Mouse (Mus musculus): ENCODE data around the gene Olfr203. TPM values are rescaled to one million over a fixed set of nuclear protein-coding genes. Genes with fewer than 3 reads are reported as not detected.
"Not testable (repeated sequence)": the region's sequence is repeated elsewhere in the genome, so short reads cannot be mapped to it uniquely, and the experiment has no call there.

Gene Olfr203
- polyA plus RNA-seq (2012; rRNA removed): not detected in 2 replicates

- no peak within 1 kb of the TSS for H3K4me3 ChIP-seq (ENCODE audit: control insufficient read depth, insufficient read depth, low read length)
- no peak within 1 kb of the TSS for H3K27ac ChIP-seq (ENCODE audit: control insufficient read depth, insufficient read depth, low read length)
- no peaks in the 10 kb centered on the region for H3K36me3 ChIP-seq (ENCODE audit: control insufficient read depth, insufficient read depth, low read length)
- no peaks in the 10 kb centered on the region for H3K27me3 ChIP-seq (ENCODE audit: control insufficient read depth, insufficient read depth, low read length)
- DNase-seq: no peak
- TF ChIP-seq POLR2A (IDR thresholded peaks at IDR 0.05; ENCODE audit: control insufficient read depth, extremely low read depth, insufficient read depth, low read length, poor library complexity) (no peak), CTCF (IDR thresholded peaks at IDR 0.05; ENCODE audit: borderline replicate concordance, control insufficient read depth, extremely low read depth, insufficient read depth, low read length, poor library complexity) (no peak)
- WGBS: 91% methylated on average over 2 of the region's 2 CpGs
- no peaks in the 10 kb centered on the region for H3K4me1 ChIP-seq (replicated peaks; ENCODE audit: control insufficient read depth, insufficient read depth, low read length)
Measured at GRCm38 (mm10) chr16:59298581-59298980, at the start of gene Olfr203. Gene Olfr203, plus strand, starts transcription at chr16:59298881.

DNA sequence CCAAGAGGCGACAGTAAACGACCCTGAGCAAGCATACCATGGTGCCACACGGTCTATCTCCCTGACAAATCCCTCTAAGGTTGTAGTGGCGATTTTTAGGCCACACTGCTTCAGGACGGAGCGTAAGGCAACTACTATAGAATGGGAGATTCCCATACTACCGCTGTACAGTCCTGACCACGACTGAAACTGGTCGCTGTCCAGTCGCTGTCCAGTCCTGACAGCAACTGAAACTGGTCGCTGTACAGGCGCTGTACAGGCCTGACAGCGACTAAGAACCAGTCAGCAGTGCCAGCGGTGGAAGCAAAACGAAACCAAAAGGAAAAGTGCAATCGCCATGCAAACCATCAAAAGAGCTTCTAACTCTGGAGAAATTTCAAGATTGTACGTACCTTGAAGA lies 49.0 kb upstream of the Olfr203 start:
- TF ChIP-seq CTCF (IDR thresholded peaks at IDR 0.05; ENCODE audit: borderline replicate concordance, control insufficient read depth, extremely low read depth, insufficient read depth, low read length, poor library complexity) (no peak), POLR2A (IDR thresholded peaks at IDR 0.05; ENCODE audit: control insufficient read depth, extremely low read depth, insufficient read depth, low read length, poor library complexity) (no peak)
- WGBS: 91% methylated on average over 17 of the region's 17 CpGs
- no peaks in the 10 kb centered on the region for H3K4me1 ChIP-seq (replicated peaks; ENCODE audit: control insufficient read depth, insufficient read depth, low read length)
- H3K27ac ChIP-seq (ENCODE audit: control insufficient read depth, insufficient read depth, low read length): no peak overlapping the region
- no peaks in the 10 kb centered on the region for H3K36me3 ChIP-seq (ENCODE audit: control insufficient read depth, insufficient read depth, low read length)
- DNase-seq: no peak
- H3K27me3 ChIP-seq (ENCODE audit: control insufficient read depth, insufficient read depth, low read length): no peaks in the 10 kb centered on the region
- H3K4me3 ChIP-seq (ENCODE audit: control insufficient read depth, insufficient read depth, low read length): no peak overlapping the region

- H3K27me3 ChIP-seq (ENCODE audit: control insufficient read depth, insufficient read depth, low read length); DNase-seq; H3K27ac ChIP-seq (ENCODE audit: control insufficient read depth, insufficient read depth, low read length); H3K4me3 ChIP-seq (ENCODE audit: control insufficient read depth, insufficient read depth, low read length); H3K36me3 ChIP-seq (ENCODE audit: control insufficient read depth, insufficient read depth, low read length); H3K4me1 ChIP-seq (replicated peaks; ENCODE audit: control insufficient read depth, insufficient read depth, low read length): not testable (repeated sequence)
- 77% methylated on average over 4 of the region's 4 CpGs for WGBS
Measured at GRCm38 (mm10) chr16:59269097-59269496, 29.6 kb upstream of the Olfr203 start.

DNA sequence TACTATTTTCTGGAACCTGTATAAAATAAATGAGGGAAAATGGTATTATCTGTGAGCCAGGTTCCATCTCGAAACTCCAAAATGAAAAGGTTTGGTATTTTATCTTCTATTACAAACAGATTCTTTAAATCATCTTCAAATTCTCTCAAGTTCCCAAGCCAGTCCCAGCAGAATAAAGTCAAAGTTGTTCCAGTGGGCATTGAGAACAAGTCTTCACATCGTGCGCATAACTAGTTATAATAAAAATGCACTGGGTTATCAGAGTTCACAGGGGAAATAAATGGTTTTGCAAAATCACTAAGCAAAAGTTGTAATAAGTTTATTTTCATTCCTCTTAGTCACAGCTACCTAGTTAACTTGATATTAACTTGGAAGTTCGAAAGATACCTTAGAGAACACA lies 26.1 kb upstream of the Olfr203 start, which contains the start of gene Olfr201:
Gene Olfr201 (minus strand): TSS at position 101 of the 400 bp plus-strand sequence.
- H3K4me3 ChIP-seq (ENCODE audit: control insufficient read depth, insufficient read depth, low read length); H3K36me3 ChIP-seq (ENCODE audit: control insufficient read depth, insufficient read depth, low read length); H3K4me1 ChIP-seq (replicated peaks; ENCODE audit: control insufficient read depth, insufficient read depth, low read length); H3K27me3 ChIP-seq (ENCODE audit: control insufficient read depth, insufficient read depth, low read length); H3K27ac ChIP-seq (ENCODE audit: control insufficient read depth, insufficient read depth, low read length); DNase-seq: not testable (repeated sequence)
- 91% methylated on average over 4 of the region's 4 CpGs for WGBS

DNA sequence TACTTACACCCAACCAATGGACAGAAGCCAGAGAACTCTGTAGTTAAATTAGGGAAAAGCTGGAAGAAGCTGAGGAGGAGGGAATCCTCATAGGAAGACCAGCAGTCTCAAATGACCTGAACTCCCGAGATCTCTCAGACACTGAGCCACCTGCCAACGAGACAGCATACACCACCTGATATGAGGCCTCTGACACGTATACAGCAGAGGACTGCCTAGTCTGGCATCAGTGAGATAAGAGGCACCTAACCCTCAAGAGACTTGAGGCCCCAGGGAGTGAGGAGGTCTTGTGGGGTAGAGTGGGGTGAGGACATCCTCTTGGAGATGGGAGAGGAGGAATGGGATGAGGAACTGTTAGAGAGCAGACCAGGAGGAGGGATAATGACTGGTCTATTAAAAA lies 18.1 kb upstream of the Olfr203 start:
- Histone ChIP-seq H3K4me1 (replicated peaks; ENCODE audit: control insufficient read depth, insufficient read depth, low read length) (no peaks in the 10 kb centered on the region), H3K4me3 (ENCODE audit: control insufficient read depth, insufficient read depth, low read length) (no peak overlapping the region), H3K36me3 (ENCODE audit: control insufficient read depth, insufficient read depth, low read length) (no peaks in the 10 kb centered on the region), H3K27ac (ENCODE audit: control insufficient read depth, insufficient read depth, low read length) (no peak overlapping the region), H3K27me3 (ENCODE audit: control insufficient read depth, insufficient read depth, low read length) (no peaks in the 10 kb centered on the region)
- WGBS: 75% methylated on average over 3 of the region's 3 CpGs
- DNase-seq: no peak
- TF ChIP-seq CTCF (IDR thresholded peaks at IDR 0.05; ENCODE audit: borderline replicate concordance, control insufficient read depth, extremely low read depth, insufficient read depth, low read length, poor library complexity) (no peak), POLR2A (IDR thresholded peaks at IDR 0.05; ENCODE audit: control insufficient read depth, extremely low read depth, insufficient read depth, low read length, poor library complexity) (no peak)

DNA sequence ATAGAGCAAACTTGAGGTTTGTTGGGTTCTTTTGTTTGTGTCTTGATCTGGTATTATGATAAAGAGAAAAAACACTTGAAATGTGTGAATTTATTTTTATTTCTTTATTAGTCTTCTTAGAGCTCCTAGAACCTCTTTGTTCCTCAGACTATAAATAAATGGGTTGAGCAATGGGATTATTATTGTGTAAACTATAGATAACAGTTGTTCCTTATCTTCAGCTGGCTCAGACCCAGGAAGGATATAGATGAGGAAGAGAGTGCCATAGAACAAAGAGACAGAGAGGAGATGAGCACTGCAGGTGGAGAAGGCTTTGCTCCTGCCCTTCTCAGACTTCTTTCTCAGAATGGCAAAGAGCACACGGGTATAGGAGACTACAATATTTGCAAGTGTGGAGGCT lies 15.2 kb upstream of the Olfr203 start:
- DNase-seq: no peak
- Histone ChIP-seq H3K4me3 (ENCODE audit: control insufficient read depth, insufficient read depth, low read length) (no peak overlapping the region), H3K27me3 (ENCODE audit: control insufficient read depth, insufficient read depth, low read length) (no peaks in the 10 kb centered on the region), H3K36me3 (ENCODE audit: control insufficient read depth, insufficient read depth, low read length) (no peaks in the 10 kb centered on the region), H3K27ac (ENCODE audit: control insufficient read depth, insufficient read depth, low read length) (no peak overlapping the region), H3K4me1 (replicated peaks; ENCODE audit: control insufficient read depth, insufficient read depth, low read length) (no peaks in the 10 kb centered on the region)
- WGBS: 79% methylated on average over 1 of the region's 1 CpGs
- TF ChIP-seq CTCF (IDR thresholded peaks at IDR 0.05; ENCODE audit: borderline replicate concordance, control insufficient read depth, extremely low read depth, insufficient read depth, low read length, poor library complexity) (no peak), POLR2A (IDR thresholded peaks at IDR 0.05; ENCODE audit: control insufficient read depth, extremely low read depth, insufficient read depth, low read length, poor library complexity) (no peak)

GRCm38 (mm10) chr16:59286693-59287092 lies 12.0 kb upstream of the Olfr203 start, which contains the start of gene Olfr202:
Gene Olfr202, minus strand, starts transcription at chr16:59286793.
- Histone ChIP-seq H3K4me1 (replicated peaks; ENCODE audit: control insufficient read depth, insufficient read depth, low read length) (no peaks in the 10 kb centered on the region), H3K27ac (ENCODE audit: control insufficient read depth, insufficient read depth, low read length) (no peak within 1 kb of the TSS), H3K36me3 (ENCODE audit: control insufficient read depth, insufficient read depth, low read length) (no peaks in the 10 kb centered on the region), H3K27me3 (ENCODE audit: control insufficient read depth, insufficient read depth, low read length) (no peaks in the 10 kb centered on the region), H3K4me3 (ENCODE audit: control insufficient read depth, insufficient read depth, low read length) (no peak within 1 kb of the TSS)
- no peak for DNase-seq
- TF ChIP-seq CTCF (IDR thresholded peaks at IDR 0.05; ENCODE audit: borderline replicate concordance, control insufficient read depth, extremely low read depth, insufficient read depth, low read length, poor library complexity) (no peak), POLR2A (IDR thresholded peaks at IDR 0.05; ENCODE audit: control insufficient read depth, extremely low read depth, insufficient read depth, low read length, poor library complexity) (no peak)
- 93% methylated on average over 1 of the region's 1 CpGs for WGBS

- 58% methylated on average over 9 of the region's 9 CpGs for WGBS
- H3K4me3 ChIP-seq (ENCODE audit: control insufficient read depth, insufficient read depth, low read length); H3K27me3 ChIP-seq (ENCODE audit: control insufficient read depth, insufficient read depth, low read length); H3K36me3 ChIP-seq (ENCODE audit: control insufficient read depth, insufficient read depth, low read length); H3K4me1 ChIP-seq (replicated peaks; ENCODE audit: control insufficient read depth, insufficient read depth, low read length); H3K27ac ChIP-seq (ENCODE audit: control insufficient read depth, insufficient read depth, low read length); DNase-seq: not testable (repeated sequence)
Measured at GRCm38 (mm10) chr16:59287576-59287975, 11.1 kb upstream of the Olfr203 start.

Data from thymus, adult 2 months (tissue).